Mouse (Mus musculus): ENCODE measurements around the gene Rasgef1c. TPM values are rescaled to one million over a fixed set of nuclear protein-coding genes. Genes with fewer than 3 reads are reported as not detected.

Rasgef1c gene
- total and polyA plus RNA-seq, 3 experiments: 0.12 to 0.15 TPM; not detected in 1

DNA sequence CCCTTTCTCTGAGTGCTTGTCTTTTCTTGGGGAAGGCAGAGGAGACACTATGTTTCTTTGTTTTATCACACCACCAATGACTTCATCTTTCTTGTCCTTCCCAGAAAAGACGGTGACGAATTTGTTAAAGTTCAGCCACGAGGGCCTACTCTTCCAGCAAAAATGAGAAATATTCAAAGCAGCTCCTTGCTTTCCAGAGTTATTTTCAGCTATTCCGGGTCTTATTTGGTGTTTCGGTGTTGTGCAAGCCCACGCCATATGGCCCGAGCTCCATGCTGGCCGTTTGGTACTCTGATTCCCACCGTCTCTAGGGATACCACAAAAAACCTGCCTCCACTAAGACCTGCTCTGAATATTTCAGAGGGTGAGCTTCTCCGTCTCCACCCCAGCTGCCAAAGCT is 32.7 kb downstream of the Rasgef1c start:
- Histone ChIP-seq H3K79me2 (ENCODE audit: control insufficient read depth, insufficient read depth, low read length, poor library complexity) (no peaks in the 10 kb centered on the region), H3K4me1 (ENCODE audit: control insufficient read depth in 1 of 2, insufficient read depth in 2 of 2, low read length in 2 of 2) (no peaks in the 10 kb centered on the region), H3K4me3 (ENCODE audit: control insufficient read depth in 1 of 2, insufficient read depth in 1 of 2, low read depth in 2 of 2, low read length in 2 of 2) (no peak overlapping the region), H3K27ac (ENCODE audit: control insufficient read depth, low read depth, low read length) (no peak overlapping the region), H3K36me3 (ENCODE audit: control insufficient read depth in 1 of 2, insufficient read depth in 2 of 2, low read length in 2 of 2) (no peaks in the 10 kb centered on the region), H3K9ac (ENCODE audit: control insufficient read depth, low read depth, low read length, poor library complexity, severe bottlenecking) (no peak overlapping the region), H3K9me3 (replicated peaks; ENCODE audit: insufficient read depth, low read length) (no peaks in the 10 kb centered on the region), H3K27me3 (ENCODE audit: control insufficient read depth in 1 of 2, insufficient read depth in 2 of 2, low read length in 2 of 2) (peaks cover 7 to 10% of the 10 kb centered on the region in 2 experiments)
- TF ChIP-seq BHLHE40 (IDR thresholded peaks at IDR 0.05; ENCODE audit: borderline replicate concordance, low read depth, low read length): no peak
- TF ChIP-seq ZC3H11A (IDR thresholded peaks at IDR 0.05; ENCODE audit: low read depth, low read length): no peak
- TF ChIP-seq MAX (IDR thresholded peaks at IDR 0.05; ENCODE audit: low read length): no peak
- TF ChIP-seq MYB (IDR thresholded peaks at IDR 0.05; ENCODE audit: low read depth, low read length): no peak
- no peak for TF ChIP-seq MYC (IDR thresholded peaks at IDR 0.05; ENCODE audit: low read depth, low read length)
- TF ChIP-seq MAFK (IDR thresholded peaks at IDR 0.05; ENCODE audit: borderline replicate concordance, low read depth, low read length): no peak
- TF ChIP-seq ETS1 (IDR thresholded peaks at IDR 0.05; ENCODE audit: low read depth, low read length): no peak
- no peak for DNase-seq (ENCODE audit: low read depth, low spot score)

DNA sequence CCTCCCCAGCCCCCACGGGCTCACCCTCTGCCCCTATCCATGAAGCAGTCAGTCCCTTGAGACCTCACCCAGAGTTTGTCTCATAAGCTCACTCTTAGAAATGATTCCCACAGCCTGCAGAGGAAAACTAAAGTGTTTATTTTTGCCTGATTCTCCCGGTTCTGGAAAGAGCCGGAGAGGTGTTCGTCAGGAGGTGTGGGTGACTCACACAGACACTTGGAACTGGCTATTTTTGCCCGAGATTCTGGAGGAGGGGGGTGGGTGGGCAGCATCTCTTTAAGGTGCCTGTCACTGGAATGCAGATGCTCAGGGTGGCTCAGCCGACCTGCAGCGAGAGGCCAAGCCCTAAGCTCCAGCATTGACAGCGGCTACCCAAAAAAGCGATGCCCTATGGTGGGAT is 34.8 kb downstream of the Rasgef1c start:
- no peaks in the 10 kb centered on the region for H3K79me2 ChIP-seq (ENCODE audit: control insufficient read depth, insufficient read depth, low read length, poor library complexity)
- no peak overlapping the region for H3K27ac ChIP-seq (ENCODE audit: control insufficient read depth, low read depth, low read length)
- no peaks in the 10 kb centered on the region for H3K9me3 ChIP-seq (replicated peaks; ENCODE audit: insufficient read depth, low read length)
- no peak for DNase-seq (ENCODE audit: low read depth, low spot score)
- no peaks in the 10 kb centered on the region for H3K4me1 ChIP-seq (ENCODE audit: control insufficient read depth in 1 of 2, insufficient read depth in 2 of 2, low read length in 2 of 2)
- no peaks in the 10 kb centered on the region for H3K36me3 ChIP-seq (ENCODE audit: control insufficient read depth in 1 of 2, insufficient read depth in 2 of 2, low read length in 2 of 2)
- peaks cover 8 to 9% of the 10 kb centered on the region in 2 experiments for H3K27me3 ChIP-seq (ENCODE audit: control insufficient read depth in 1 of 2, insufficient read depth in 2 of 2, low read length in 2 of 2)
- H3K4me3 ChIP-seq (ENCODE audit: control insufficient read depth in 1 of 2, insufficient read depth in 1 of 2, low read depth in 2 of 2, low read length in 2 of 2): no peak overlapping the region
- H3K9ac ChIP-seq (ENCODE audit: control insufficient read depth, low read depth, low read length, poor library complexity, severe bottlenecking): no peak overlapping the region
- TF ChIP-seq MEF2A (IDR thresholded peaks at IDR 0.05; ENCODE audit: extremely low read depth, insufficient replicate concordance, low read depth, low read length, poor library complexity, severe bottlenecking) (no peak), MAFK (IDR thresholded peaks at IDR 0.05; ENCODE audit: borderline replicate concordance, low read depth, low read length) (no peak), SMC3 (IDR thresholded peaks at IDR 0.05; ENCODE audit: low read depth, low read length) (no peak), GABPA (IDR thresholded peaks at IDR 0.05; ENCODE audit: low read depth, low read length) (no peak), TAL1 (IDR thresholded peaks at IDR 0.05; ENCODE audit: low read length) (no peak), MAX (IDR thresholded peaks at IDR 0.05; ENCODE audit: low read length) (no peak), MYC (IDR thresholded peaks at IDR 0.05; ENCODE audit: low read depth, low read length) (no peak), KAT2A (conservative IDR thresholded peaks at IDR 0.05; ENCODE audit: low read depth, low read length) (no peak), RCOR1 (IDR thresholded peaks at IDR 0.05; ENCODE audit: low read depth, low read length) (no peak), USF2 (IDR thresholded peaks at IDR 0.05; ENCODE audit: borderline replicate concordance in 1 of 2, insufficient read depth in 1 of 2, low read depth in 1 of 2, low read length in 2 of 2) (no peak), MAZ (IDR thresholded peaks at IDR 0.05; ENCODE audit: low read depth, low read length) (no peak), SIN3A (IDR thresholded peaks at IDR 0.05; ENCODE audit: low read length) (no peak), BHLHE40 (IDR thresholded peaks at IDR 0.05; ENCODE audit: borderline replicate concordance, low read depth, low read length) (no peak), MYB (IDR thresholded peaks at IDR 0.05; ENCODE audit: low read depth, low read length) (no peak), ETS1 (IDR thresholded peaks at IDR 0.05; ENCODE audit: low read depth, low read length) (no peak), EP300 (IDR thresholded peaks at IDR 0.05; ENCODE audit: low read depth in 1 of 2, low read length in 2 of 2) (no peak), POLR2AphosphoS2 (IDR thresholded peaks at IDR 0.05; ENCODE audit: low read length) (no peak), CTCF (IDR thresholded peaks at IDR 0.05 in 2 of 3, conservative IDR thresholded peaks at IDR 0.05 in 1 of 3; ENCODE audit: control insufficient read depth in 1 of 3, insufficient read depth in 1 of 3, low read depth in 2 of 3, low read length in 3 of 3, poor library complexity in 1 of 3, severe bottlenecking in 1 of 3) (no peak)

Measured in MEL (cell line).